Mouse (Mus musculus) embryonic facial prominence, embryonic 13.5 days (tissue): ENCODE data around the gene Cadm2. TPM values are rescaled to one million over a fixed set of nuclear protein-coding genes. Genes with fewer than 3 reads are reported as not detected.

Source experiments
- ATAC-seq: fragments of 200-750 bp; cut with Nextera tagmentation; 2 replicates; pipeline ENCODE4 v1.8.0; 2017; ENCODE audit warnings: low read depth; ENCODE audit not compliant: insufficient number of reproducible peaks, insufficient read depth, low FRiP score, low TSS enrichment
- H3K27ac ChIP-seq: fragments of 300-500 bp; sonication (generic); 2 replicates; pipeline ENCODE4 v1.5.1; 2015; ENCODE audit warnings: moderate library complexity, mild to moderate bottlenecking, inconsistent platforms
- H3K27me3 ChIP-seq: fragments of 300-500 bp; sonication (generic); 2 replicates; pipeline ENCODE4 v1.6.1; 2015; ENCODE audit warnings: mild to moderate bottlenecking, inconsistent platforms
- H3K36me3 ChIP-seq: fragments of 300-500 bp; sonication (generic); 2 replicates; pipeline ENCODE4 v1.6.1; 2015; ENCODE audit warnings: mild to moderate bottlenecking, inconsistent platforms
- H3K4me1 ChIP-seq: fragments of 300-500 bp; sonication (generic); 2 replicates; pipeline ENCODE4 v1.6.1; 2015; ENCODE audit warnings: inconsistent platforms
- H3K4me2 ChIP-seq: fragments of 300-500 bp; sonication (generic); 2 replicates; pipeline ENCODE4 v1.6.1; 2015; ENCODE audit warnings: moderate library complexity, mild to moderate bottlenecking, inconsistent platforms
- H3K4me3 ChIP-seq: fragments of 300-500 bp; sonication (generic); 2 replicates; pipeline ENCODE4 v1.5.1; 2015; ENCODE audit warnings: mild to moderate bottlenecking, inconsistent platforms
- H3K9ac ChIP-seq: fragments of 300-500 bp; sonication (generic); 2 replicates; pipeline ENCODE4 v1.6.1; 2015; ENCODE audit warnings: mild to moderate bottlenecking, inconsistent platforms
- H3K9me3 ChIP-seq: fragments of 300-500 bp; sonication (generic); 2 replicates; pipeline ENCODE4 v1.6.1; 2016; ENCODE audit warnings: inconsistent platforms
- WGBS: fragments of 180-500 bp; shearing (Covaris S2); methylation state at CpG from one replicate; pipeline ENCODE4 v1.1.7; 2015; ENCODE audit warnings: mixed read lengths; 5-methylcytosine and 5-hydroxymethylcytosine counted together
- polyA plus RNA-seq: library from polyadenylated mRNA; unstranded; fragments of >200 nt; fragmentation: Nextera tagmentation; extraction: Ambion mirVana; gene quantifications from 2 replicates; pipeline ENCODE4 v1.2.1, GENCODE M21; 2015

Cadm2 gene
- polyA plus RNA-seq, 1 experiment from 2014 or later: 3.8 TPM

DNA sequence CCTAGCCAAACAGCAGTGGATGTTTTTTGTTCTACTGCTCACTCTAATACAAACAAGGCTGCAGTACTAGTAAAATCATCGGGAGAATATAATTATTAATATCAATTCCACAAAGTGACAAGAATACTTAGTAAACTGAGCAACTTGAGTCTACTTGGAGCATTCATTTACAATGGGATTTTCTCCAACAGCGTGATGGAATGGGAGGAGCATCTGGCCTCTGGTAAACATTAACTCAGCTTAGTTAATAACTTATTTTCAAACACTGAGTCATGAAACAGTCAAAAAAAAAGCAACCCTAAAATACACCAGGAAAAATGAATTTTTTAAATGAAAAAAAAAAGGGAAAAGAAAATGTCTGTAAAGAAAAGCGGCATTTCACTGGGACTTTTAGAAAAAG is 12.2 kb downstream of the Cadm2 start:
- H3K27ac ChIP-seq: no peak overlapping the region
- ATAC-seq: no peak
- 80% methylated on average over 3 of the region's 3 CpGs for WGBS
- no peaks in the 10 kb centered on the region for H3K9me3 ChIP-seq
- H3K27me3 ChIP-seq: no peaks in the 10 kb centered on the region
- no peak overlapping the region for H3K4me2 ChIP-seq
- H3K4me1 ChIP-seq: no peaks in the 10 kb centered on the region
- H3K4me3 ChIP-seq: no peak overlapping the region
- no peak overlapping the region for H3K9ac ChIP-seq
- H3K36me3 ChIP-seq: no peaks in the 10 kb centered on the region

DNA sequence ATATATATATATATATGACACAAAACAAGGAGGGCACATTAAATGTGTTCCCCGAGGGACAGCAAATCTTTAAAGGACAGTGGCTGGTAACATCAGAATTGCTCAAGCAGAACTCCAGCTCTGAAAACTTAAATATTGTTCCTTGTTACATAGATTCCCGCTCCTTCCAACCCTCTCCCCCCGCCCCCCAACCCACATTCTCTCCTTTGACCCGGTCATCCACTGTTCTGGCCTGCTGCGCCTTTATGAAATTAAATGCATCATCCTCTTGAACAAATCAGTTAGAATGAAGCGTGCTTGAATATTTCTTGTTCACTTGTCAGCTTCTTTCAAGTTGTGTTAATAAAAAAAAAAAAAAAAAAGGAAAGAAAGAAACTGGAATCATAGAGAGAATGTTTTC is 15.0 kb downstream of the Cadm2 start:
- Histone ChIP-seq H3K9ac (no peak overlapping the region), H3K4me3 (no peak overlapping the region), H3K9me3 (no peaks in the 10 kb centered on the region), H3K4me1 (no peaks in the 10 kb centered on the region), H3K27ac (no peak overlapping the region), H3K4me2 (no peak overlapping the region), H3K36me3 (no peaks in the 10 kb centered on the region), H3K27me3 (no peaks in the 10 kb centered on the region)
- no peak for ATAC-seq
- 80% methylated on average over 6 of the region's 6 CpGs for WGBS

DNA sequence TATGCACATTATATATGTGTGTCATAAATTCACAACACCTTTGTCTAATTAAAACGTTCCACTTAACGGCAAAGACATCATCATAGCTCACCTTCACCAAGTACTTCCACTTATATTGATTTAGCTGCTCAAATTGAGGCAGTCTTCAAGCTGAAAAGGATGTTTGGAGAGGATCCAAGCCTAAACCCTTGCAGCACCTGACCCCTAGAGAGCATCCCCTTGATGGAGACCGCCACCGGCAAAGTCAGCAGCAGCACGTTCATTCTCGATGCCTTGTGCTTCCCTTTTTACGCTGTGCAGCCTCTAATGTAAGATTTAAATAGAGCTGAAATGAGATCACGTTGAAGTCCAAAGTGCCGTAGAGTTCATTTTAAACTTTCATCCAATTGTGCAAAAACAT is 20.7 kb downstream of the Cadm2 start:
- no peaks in the 10 kb centered on the region for H3K4me1 ChIP-seq

DNA sequence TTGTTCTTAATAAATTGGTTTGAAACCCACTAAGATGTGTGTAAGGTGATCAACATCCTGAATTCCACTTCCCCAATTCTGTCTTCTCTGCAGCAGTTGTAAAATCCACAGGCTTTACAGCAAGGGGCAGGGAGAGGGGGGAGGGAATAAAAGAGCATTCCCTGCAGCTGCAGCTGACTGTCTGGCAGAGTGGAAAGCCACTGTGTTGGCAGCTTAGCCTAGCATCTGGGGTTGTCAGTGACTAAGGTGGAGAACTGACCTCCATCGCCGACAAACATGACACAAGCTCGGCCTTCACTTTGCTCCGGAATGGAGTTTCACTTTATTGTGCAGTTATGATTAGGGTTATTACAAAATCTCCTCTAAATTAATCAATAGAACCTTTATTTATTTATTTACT is 21.9 kb downstream of the Cadm2 start:
- no peak for ATAC-seq
- H3K9me3 ChIP-seq: no peaks in the 10 kb centered on the region
- no peaks in the 10 kb centered on the region for H3K4me1 ChIP-seq

More for the DNA sequence above, 20.7 kb downstream of the Cadm2 start:
- no peak overlapping the region for H3K4me3 ChIP-seq
- H3K9ac ChIP-seq: no peak overlapping the region
- no peaks in the 10 kb centered on the region for H3K36me3 ChIP-seq
- H3K9me3 ChIP-seq: no peaks in the 10 kb centered on the region
- 80% methylated on average over 9 of the region's 9 CpGs for WGBS
- H3K27me3 ChIP-seq: no peaks in the 10 kb centered on the region
- ATAC-seq: no peak
- no peak overlapping the region for H3K27ac ChIP-seq
- H3K4me2 ChIP-seq: no peak overlapping the region

DNA sequence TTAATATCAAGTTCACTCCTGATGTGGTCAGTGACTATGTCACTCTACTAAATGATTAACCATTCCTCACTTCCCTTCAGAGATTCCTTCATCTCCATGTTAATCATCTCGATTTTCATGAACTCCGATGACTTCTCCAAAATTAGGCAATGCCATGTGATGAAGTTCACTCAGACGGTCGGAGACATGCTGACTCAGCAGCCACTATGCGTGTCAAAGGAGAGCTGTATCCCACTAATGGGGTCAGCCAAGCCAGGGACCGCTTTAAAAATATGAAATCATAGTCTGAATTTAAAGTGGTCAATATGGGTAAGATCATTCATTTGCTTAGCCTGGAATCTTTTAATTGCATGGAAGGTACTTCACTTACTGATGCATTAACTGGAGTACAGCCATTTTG is 29.7 kb downstream of the Cadm2 start:
- Histone ChIP-seq H3K9ac (no peak overlapping the region), H3K4me3 (no peak overlapping the region), H3K9me3 (no peaks in the 10 kb centered on the region), H3K4me1 (no peaks in the 10 kb centered on the region), H3K27ac (no peak overlapping the region), H3K27me3 (no peaks in the 10 kb centered on the region), H3K36me3 (no peaks in the 10 kb centered on the region), H3K4me2 (no peak overlapping the region)
- 85% methylated on average over 6 of the region's 6 CpGs for WGBS
- ATAC-seq: no peak

More for the DNA sequence above, 21.9 kb downstream of the Cadm2 start:
- no peak overlapping the region for H3K9ac ChIP-seq
- H3K27ac ChIP-seq: no peak overlapping the region
- no peak overlapping the region for H3K4me3 ChIP-seq
- H3K27me3 ChIP-seq: no peaks in the 10 kb centered on the region
- H3K4me2 ChIP-seq: no peak overlapping the region
- no peaks in the 10 kb centered on the region for H3K36me3 ChIP-seq
- WGBS: 73% methylated on average over 4 of the region's 4 CpGs

DNA sequence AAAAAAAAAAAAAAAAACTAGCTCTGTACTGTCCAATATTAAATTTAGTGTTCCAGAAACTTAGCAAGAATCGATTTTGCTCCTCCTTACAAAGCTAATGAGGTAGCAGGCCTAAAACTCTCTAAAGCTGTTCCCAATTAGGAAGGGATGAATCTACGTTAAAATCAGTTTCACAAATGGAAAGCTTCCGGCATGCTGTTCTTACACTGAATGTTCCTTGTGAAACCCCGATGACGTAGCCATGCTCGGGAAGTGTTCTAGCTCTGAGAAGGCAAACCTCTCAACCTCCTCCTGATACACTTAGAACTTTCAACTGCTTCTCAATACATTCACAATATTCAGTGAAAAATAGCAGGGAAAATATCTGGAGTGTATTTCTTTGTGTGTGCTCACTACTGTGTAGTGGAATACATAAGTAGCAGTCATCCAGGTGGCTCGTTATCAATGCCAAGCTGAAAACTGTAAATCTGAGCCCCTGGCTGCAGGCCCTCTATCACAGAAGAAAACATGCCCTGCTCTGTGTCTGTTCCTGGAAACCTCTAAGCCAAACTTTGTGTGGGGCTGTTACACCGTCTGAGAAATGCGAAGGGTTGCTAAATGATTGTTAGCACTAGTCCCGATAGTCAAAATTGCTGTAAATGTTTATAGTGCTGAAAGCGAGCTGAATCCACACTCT is 41.7 kb downstream of the Cadm2 start:
- 40% methylated on average over 11 of the region's 11 CpGs for WGBS
- H3K36me3 ChIP-seq: no peaks in the 10 kb centered on the region
- no peak overlapping the region for H3K9ac ChIP-seq
- no peak overlapping the region for H3K4me2 ChIP-seq
- ATAC-seq: no peak
- no peaks in the 10 kb centered on the region for H3K9me3 ChIP-seq
- H3K4me3 ChIP-seq: no peak overlapping the region
- H3K4me1 ChIP-seq: no peaks in the 10 kb centered on the region
- no peak overlapping the region for H3K27ac ChIP-seq
- H3K27me3 ChIP-seq: no peaks in the 10 kb centered on the region

DNA sequence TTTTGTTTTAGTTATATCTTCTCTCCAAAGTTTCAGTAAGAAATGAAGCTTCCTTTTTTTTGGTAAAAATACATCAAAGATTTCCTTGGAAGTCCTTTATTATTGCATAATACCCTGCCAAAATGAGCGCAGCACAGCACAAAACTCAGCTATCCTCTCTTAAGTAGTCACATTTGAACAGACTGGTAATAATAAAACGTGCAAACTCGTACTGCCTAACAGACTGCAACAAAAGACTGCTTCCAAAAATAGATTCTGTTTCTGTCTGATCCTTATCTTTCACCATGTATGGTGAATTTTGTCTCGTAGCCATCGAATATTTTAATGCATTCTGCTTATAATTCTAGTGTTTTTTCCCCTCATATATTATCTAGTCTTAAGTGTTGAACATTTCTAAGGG is 45.2 kb downstream of the Cadm2 start:
- Histone ChIP-seq H3K4me1 (no peaks in the 10 kb centered on the region), H3K4me3 (no peak overlapping the region), H3K27me3 (no peaks in the 10 kb centered on the region), H3K27ac (no peak overlapping the region), H3K4me2 (no peak overlapping the region), H3K36me3 (no peaks in the 10 kb centered on the region), H3K9me3 (no peaks in the 10 kb centered on the region), H3K9ac (no peak overlapping the region)
- ATAC-seq: no peak
- 63% methylated on average over 5 of the region's 5 CpGs for WGBS

DNA sequence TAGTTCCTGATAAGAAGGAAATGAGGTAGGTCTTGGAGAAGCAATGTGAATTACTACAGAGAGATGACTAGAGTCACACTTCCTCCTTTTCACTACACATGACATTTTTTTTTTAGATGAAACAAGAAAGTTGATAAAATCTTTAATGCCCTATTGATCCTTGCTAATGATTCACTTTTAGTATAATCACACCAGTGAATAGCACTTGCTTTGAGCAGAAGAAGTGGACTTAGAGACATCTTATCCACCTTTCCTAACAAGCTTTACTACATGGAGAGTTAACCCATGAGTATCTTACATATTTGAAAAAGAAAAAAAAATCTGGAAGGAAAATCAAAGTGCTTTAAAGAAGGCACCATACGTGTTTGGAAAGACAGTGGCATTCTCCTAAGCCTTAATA is 93.7 kb downstream of the Cadm2 start:
- no peaks in the 10 kb centered on the region for H3K36me3 ChIP-seq
- no peak overlapping the region for H3K9ac ChIP-seq
- no peaks in the 10 kb centered on the region for H3K9me3 ChIP-seq
- H3K27me3 ChIP-seq: no peaks in the 10 kb centered on the region
- WGBS: 88% methylated on average over 1 of the region's 1 CpGs
- ATAC-seq: no peak
- no peak overlapping the region for H3K4me3 ChIP-seq
- no peak overlapping the region for H3K27ac ChIP-seq
- no peaks in the 10 kb centered on the region for H3K4me1 ChIP-seq
- H3K4me2 ChIP-seq: no peak overlapping the region

DNA sequence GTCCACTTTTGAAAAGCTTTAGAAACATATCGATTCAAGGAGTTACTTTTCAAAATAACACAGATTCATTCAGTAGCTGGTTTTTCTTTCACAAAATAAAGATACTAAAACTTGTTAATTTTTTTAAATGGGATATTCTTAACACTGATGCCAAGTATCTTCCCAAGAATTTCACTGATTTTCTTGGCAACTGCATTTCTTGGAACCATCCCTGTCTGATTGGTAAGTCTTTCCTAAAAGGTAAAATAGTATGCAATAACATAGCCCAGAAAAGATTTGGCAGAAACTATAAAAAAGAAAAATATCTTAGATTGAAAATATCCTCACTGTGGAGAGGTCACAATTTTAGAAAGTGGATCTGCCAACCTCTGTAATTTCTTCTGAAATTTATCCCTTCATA is 95.8 kb downstream of the Cadm2 start:
- Histone ChIP-seq H3K36me3 (no peaks in the 10 kb centered on the region), H3K4me2 (no peak overlapping the region), H3K4me3 (no peak overlapping the region), H3K4me1 (no peaks in the 10 kb centered on the region), H3K27me3 (no peaks in the 10 kb centered on the region), H3K9ac (no peak overlapping the region), H3K9me3 (0 out of 2 replicates have a peak, but pooled peaks cover 5% of the 10 kb centered on the region), H3K27ac (no peak overlapping the region)
- ATAC-seq: no peak
- WGBS: 74% methylated on average over 1 of the region's 1 CpGs

DNA sequence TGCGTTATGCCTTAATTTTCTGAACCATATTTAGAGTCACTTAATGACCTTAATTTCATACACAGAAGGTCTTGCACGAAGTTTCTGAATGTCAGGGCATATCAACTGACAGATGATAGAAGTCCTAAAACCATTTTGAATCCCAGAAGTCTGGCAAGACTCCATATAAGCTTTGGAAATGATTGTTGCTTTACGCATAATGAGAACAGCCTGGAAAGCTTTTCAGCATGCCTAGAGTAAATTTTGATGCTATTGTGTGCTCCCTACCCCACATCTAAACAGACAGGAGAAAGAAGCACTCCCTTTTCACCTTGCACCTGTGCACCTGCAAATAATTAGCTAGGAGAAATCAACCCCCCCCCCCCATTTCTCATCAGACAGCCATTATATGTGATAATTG is 102.4 kb downstream of the Cadm2 start:
- Histone ChIP-seq H3K4me1 (no peaks in the 10 kb centered on the region), H3K36me3 (no peaks in the 10 kb centered on the region), H3K27ac (no peak overlapping the region), H3K4me2 (no peak overlapping the region), H3K9ac (no peak overlapping the region), H3K27me3 (no peaks in the 10 kb centered on the region), H3K9me3 (0 out of 2 replicates have a peak, but pooled peaks cover 5% of the 10 kb centered on the region), H3K4me3 (no peak overlapping the region)
- ATAC-seq: no peak
- WGBS: 39% methylated on average over 3 of the region's 3 CpGs

DNA sequence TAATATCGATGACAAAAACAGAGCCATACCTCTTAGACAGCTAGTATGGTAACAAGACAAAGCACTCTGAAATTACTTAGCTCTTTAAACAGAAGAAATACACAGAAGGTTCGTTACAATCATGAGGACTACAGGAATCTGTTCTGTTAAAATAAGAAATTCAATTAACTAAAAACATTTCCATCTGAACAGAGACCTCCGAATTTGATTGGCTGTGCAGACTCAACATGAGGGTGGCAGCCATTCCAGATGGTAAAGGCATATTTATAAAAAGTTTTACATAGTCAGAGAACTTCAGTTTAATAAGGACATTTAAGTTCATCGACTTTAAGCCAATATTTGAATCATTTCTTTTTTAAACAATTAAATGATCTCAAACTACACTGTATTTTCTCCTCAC is 105.2 kb downstream of the Cadm2 start:
- H3K9me3 ChIP-seq: no peaks in the 10 kb centered on the region

DNA sequence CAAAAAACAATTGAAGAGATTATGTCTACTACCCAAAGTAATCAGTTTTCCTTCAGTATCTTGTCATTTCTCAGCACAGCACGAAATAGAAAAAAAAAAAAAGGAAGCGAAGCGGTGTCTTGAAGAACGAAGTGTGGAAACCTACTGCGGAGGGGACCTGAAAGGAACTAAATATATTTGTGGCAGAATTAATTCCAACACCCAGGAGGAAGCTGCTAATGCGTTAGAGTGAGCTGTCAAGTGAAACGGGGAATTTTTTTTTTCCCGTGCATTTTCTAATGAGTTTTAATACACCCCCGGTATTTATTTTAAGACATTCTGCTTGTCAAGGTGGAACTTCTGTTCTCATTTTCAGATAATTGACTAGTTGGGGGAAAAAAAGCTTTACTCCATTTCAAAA is 111.6 kb downstream of the Cadm2 start:
- H3K9me3 ChIP-seq: no peaks in the 10 kb centered on the region
- H3K4me2 ChIP-seq: no peak overlapping the region
- H3K27me3 ChIP-seq: no peaks in the 10 kb centered on the region
- H3K9ac ChIP-seq: no peak overlapping the region
- 89% methylated on average over 9 of the region's 9 CpGs for WGBS
- H3K27ac ChIP-seq: no peak overlapping the region
- no peaks in the 10 kb centered on the region for H3K4me1 ChIP-seq
- ATAC-seq: no peak
- H3K36me3 ChIP-seq: no peaks in the 10 kb centered on the region
- H3K4me3 ChIP-seq: no peak overlapping the region

More for the DNA sequence above, 105.2 kb downstream of the Cadm2 start:
- Histone ChIP-seq H3K4me2 (no peak overlapping the region), H3K36me3 (no peaks in the 10 kb centered on the region), H3K27ac (no peak overlapping the region), H3K9ac (no peak overlapping the region), H3K27me3 (no peaks in the 10 kb centered on the region), H3K4me1 (no peaks in the 10 kb centered on the region), H3K4me3 (no peak overlapping the region)
- no peak for ATAC-seq
- 74% methylated on average over 4 of the region's 4 CpGs for WGBS
